Mouse (Mus musculus) macrophage (primary cell): ENCODE measurements around the gene Slc22a18. TPM values are rescaled to one million over a fixed set of nuclear protein-coding genes. Genes with fewer than 3 reads are reported as not detected.

Experiments used
- H3K27ac ChIP-seq: fragments of 350-480 bp; formaldehyde crosslinking; 2 replicates; pipeline ENCODE4 v1.9.0; 2021
- H3K36me3 ChIP-seq: fragments of 350-480 bp; formaldehyde crosslinking; 2 replicates; pipeline ENCODE4 v1.9.0; 2021; ENCODE audit errors: inconsistent target
- H3K4me3 ChIP-seq: fragments of 350-480 bp; formaldehyde crosslinking; 2 replicates; pipeline ENCODE4 v1.9.0; 2021; ENCODE audit errors: inconsistent target
- H3K79me2 ChIP-seq: fragments of 350-480 bp; formaldehyde crosslinking; 2 replicates; pipeline ENCODE4 v1.9.0; 2021; ENCODE audit errors: inconsistent target
- WGBS: methylation state at CpG from one replicate; pipeline ENCODE4 v1.1.7; 2026; ENCODE audit warnings: inconsistent platforms; ENCODE audit not compliant: missing documents; 5-methylcytosine and 5-hydroxymethylcytosine counted together
- polyA plus RNA-seq: library from polyadenylated mRNA; stranded (reverse); fragments of 250-400 nt; gene quantifications from 3 replicates; pipeline ENCODE4 v1.2.4, GENCODE M21; 2018; ENCODE audit warnings: inconsistent platforms

The Slc22a18 gene
- polyA plus RNA-seq, 1 experiment from 2014 or later: 2.0 TPM

DNA sequence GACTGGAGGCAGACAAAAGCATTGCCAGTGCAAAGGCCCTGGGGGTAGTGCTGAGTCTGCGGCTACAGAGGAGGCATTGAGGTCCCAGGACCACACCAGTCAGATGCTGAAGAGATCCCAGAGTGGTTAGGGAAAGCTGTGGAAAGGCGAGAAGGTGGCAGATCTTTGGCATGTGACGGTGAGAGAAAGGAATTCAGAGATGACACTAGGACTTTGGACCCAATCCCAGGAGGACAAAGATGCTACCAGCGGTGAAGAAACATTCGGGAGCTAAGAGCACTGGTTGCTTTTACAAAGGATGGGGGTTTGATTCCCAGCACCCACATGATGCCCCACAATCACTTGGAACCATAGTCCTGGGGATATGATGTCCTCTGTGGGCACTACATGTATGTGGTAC is 4.3 kb downstream of the Slc22a18 start:
- WGBS: 94% methylated on average over 5 of the region's 5 CpGs
- no peak overlapping the region for H3K27ac ChIP-seq
- no peaks in the 10 kb centered on the region for H3K79me2 ChIP-seq
- no peaks in the 10 kb centered on the region for H3K36me3 ChIP-seq
- H3K4me3 ChIP-seq: no peak overlapping the region

DNA sequence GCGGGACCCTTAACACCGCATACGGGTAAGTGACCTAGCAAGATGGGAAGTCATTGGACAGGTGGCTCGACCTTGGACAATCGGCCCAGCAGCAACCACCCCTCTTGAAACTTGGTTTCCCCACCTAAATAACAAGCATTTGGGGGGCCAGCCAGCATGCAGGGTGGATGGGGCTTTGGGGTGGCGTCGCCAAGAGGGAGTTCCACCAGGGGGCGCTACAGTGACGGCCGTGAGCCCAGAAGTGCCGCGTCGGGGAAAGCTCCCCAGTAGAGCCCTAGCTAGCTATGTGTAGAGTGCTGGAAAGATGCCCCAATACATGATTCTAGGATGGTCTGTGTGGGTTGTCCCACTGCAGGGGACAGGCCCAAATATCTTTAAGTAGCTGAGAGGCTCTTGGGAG is 7.0 kb downstream of the Slc22a18 start:
- Histone ChIP-seq H3K27ac (no peak overlapping the region), H3K36me3 (no peaks in the 10 kb centered on the region), H3K79me2 (no peaks in the 10 kb centered on the region), H3K4me3 (no peak overlapping the region)
- 66% methylated on average over 6 of the region's 13 CpGs for WGBS

DNA sequence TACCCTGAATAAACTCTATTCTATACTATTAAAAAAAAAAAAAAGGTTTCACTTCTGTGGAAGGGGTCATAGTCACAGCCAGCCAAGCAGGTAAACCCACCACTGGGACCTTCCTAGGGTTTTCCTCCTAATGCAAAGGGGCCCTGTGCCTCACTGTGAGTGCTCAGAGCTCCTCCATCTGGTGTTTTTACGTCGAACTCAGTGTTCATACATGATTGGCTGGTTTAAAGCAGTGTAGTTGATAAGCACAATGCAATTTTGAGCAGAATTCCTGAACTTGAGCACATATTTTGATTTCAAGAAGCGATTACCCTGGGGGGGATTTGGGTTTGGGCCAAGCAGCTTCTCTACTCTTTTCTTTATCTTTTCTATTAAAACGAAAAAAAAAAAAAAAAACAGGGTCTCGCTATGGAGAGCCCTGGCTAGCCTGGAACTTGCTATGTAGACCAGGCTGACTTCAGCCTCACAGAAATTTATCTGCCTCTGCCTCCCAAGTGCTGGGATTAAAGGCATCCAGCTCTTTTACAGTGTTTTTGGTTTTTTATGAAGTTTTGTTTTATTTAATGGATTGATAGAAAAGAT is 8.4 kb downstream of the Slc22a18 start:
- Histone ChIP-seq H3K4me3 (no peak overlapping the region), H3K27ac (no peak overlapping the region), H3K79me2 (no peaks in the 10 kb centered on the region), H3K36me3 (no peaks in the 10 kb centered on the region)
- 82% methylated on average over 5 of the region's 5 CpGs for WGBS

DNA sequence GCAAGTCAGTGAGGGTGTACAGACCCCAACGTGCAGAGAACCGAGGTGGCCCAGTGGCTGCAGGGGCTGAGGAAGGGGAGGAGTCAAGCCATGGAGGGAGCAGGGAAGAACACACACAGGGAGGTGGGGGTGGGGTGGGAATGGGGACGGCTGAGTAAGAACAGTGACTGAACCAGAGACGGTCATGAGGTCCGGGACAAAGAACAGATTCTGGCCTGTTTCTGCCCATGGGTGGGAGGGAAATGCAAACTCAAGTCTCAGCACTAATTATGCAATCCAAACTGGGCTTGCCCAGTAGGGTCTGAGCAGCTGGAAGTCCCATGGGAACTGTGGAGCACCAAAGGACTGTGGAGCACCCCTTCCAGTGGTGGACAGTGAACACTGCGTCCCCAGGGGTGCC is 9.0 kb downstream of the Slc22a18 start:
- Histone ChIP-seq H3K36me3 (no peaks in the 10 kb centered on the region), H3K27ac (no peak overlapping the region), H3K79me2 (no peaks in the 10 kb centered on the region), H3K4me3 (no peak overlapping the region)
- WGBS: 75% methylated on average over 6 of the region's 6 CpGs

DNA sequence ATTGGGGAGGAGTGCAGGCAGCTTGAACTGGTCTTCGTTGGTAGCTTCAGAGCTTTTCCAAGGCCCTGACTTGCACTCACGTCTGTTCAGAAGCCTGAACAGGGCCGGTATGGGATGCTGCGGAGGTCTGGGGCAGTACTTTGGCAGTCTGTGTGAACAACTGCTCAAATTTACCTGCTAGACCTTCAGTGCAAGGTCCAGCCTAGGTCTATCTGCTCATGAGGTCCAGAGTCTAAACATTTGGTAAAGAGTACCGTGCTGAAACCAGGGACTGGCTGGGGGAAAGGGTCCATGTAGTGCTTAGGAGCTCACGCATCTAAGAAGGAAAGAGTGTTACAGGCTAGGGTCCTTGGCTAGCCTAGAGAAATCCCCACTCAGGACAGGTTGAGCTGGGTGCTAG is 16.2 kb downstream of the Slc22a18 start:
- H3K4me3 ChIP-seq: no peak overlapping the region
- H3K36me3 ChIP-seq: no peaks in the 10 kb centered on the region
- no peaks in the 10 kb centered on the region for H3K79me2 ChIP-seq
- WGBS: 96% methylated on average over 6 of the region's 6 CpGs
- H3K27ac ChIP-seq: no peak overlapping the region

DNA sequence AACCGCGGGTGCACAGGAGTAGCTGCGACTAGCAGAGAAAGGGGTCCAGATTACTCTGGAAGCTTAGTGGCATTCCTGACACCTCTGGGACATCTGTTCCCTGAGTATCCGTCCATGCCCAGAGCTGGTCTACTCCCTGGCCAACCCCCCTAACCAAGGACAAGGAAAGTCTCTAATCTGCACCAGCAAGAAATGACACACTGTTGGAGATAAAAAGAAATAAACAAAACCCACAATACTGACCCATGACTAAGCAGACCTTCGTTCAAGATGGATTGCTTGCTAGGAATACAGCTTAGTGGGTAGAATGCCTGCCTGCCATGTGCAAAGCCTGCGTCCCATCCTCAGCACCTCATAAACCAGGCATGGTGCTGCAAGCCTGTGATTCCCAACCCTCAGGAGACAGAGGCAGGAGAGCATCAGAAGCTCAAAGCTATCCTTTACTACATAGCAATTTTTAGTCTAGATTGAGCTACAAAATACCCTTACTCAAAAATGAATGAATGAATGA is 20.1 kb downstream of the Slc22a18 start:
- no peaks in the 10 kb centered on the region for H3K36me3 ChIP-seq
- H3K79me2 ChIP-seq: no peaks in the 10 kb centered on the region
- no peak overlapping the region for H3K27ac ChIP-seq
- 89% methylated on average over 6 of the region's 6 CpGs for WGBS
- H3K4me3 ChIP-seq: no peak overlapping the region

DNA sequence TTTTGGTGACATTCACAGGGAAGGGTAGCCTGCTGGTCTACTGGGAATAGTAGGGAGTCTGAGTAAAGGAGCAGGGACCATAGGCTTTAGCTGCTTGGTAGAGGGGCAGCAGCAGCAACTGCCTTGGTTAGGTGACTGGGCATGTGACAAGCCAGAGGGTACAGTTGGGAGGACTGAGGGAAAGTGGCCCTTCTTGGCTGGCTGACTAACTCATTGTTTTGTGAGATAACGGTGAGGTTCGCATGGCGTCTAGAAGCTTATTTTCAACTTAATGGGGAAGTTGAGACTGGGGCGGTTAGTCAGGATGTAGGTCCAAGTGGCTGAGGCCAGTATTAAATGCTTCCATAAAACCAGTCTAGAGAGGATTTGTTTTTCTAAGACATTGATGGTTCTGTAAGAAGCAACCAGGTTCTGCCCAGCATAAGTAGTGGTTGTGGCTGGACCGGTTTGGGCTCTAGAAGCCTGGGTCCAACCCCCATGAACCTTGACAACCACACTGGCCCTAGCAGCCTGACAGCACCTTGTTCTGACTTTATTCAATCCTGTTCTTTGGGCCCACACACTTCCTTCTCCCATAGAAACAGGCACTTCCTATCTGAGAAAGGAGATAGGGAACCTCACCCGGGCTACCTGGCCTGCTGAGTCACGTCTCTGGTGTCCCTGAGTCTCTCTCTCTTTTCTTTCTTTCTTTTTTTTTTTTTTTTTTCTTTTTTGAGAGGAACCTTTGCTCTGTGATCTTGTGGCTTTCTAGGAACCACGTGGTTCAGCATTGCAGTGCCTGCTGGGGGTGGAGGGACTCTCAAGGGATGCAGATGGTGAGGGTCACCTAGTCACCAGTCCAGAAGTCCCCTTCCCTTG is 21.8 kb downstream of the Slc22a18 start:
- Histone ChIP-seq H3K36me3 (no peaks in the 10 kb centered on the region), H3K79me2 (no peaks in the 10 kb centered on the region), H3K4me3 (no peak overlapping the region), H3K27ac (no peak overlapping the region)
- 3% methylated on average over 8 of the region's 8 CpGs for WGBS

DNA sequence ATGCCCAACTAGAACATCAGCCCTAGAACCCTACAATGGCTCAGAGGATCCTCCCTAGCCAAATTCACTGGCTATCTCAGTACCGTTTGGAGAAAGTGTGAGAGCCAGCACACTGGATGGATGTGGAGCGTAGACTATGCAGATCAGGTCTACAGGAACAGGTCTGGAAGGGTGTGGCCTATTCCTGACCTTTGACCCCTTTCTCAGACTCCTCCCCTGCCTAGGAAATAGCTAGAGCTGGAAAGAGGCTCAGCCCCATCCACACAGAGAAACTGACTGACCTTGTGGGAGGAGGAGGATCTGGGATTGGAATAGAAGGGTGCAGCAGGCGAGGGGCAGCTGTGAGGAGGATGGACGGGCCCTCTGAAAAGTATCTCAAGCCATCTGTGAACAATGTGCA is 25.0 kb downstream of the Slc22a18 start:
- 94% methylated on average over 4 of the region's 4 CpGs for WGBS
- H3K36me3 ChIP-seq: no peaks in the 10 kb centered on the region
- no peaks in the 10 kb centered on the region for H3K79me2 ChIP-seq
- no peak overlapping the region for H3K4me3 ChIP-seq
- no peak overlapping the region for H3K27ac ChIP-seq

DNA sequence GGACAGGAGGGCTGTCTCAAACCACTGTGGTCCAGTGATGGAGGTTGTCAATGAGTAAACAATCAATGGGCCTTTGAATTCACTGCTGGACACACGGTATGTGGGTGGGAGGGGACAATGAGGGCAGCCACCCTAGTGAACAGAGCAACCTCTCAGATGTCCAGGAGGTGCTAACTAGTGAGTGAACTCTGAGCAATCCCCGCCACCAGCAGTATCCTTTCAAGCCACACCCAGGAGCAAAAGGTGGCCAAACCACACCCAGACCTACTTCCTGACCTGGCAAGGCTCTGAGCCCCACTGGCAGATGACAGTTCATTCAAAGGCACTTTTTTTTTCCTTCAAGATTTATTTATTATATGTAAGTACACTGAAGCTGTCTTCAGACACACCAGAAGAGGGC is 27.4 kb downstream of the Slc22a18 start:
- Histone ChIP-seq H3K79me2 (no peaks in the 10 kb centered on the region), H3K27ac (no peak overlapping the region), H3K4me3 (no peak overlapping the region), H3K36me3 (no peaks in the 10 kb centered on the region)
- 64% methylated on average over 2 of the region's 2 CpGs for WGBS

DNA sequence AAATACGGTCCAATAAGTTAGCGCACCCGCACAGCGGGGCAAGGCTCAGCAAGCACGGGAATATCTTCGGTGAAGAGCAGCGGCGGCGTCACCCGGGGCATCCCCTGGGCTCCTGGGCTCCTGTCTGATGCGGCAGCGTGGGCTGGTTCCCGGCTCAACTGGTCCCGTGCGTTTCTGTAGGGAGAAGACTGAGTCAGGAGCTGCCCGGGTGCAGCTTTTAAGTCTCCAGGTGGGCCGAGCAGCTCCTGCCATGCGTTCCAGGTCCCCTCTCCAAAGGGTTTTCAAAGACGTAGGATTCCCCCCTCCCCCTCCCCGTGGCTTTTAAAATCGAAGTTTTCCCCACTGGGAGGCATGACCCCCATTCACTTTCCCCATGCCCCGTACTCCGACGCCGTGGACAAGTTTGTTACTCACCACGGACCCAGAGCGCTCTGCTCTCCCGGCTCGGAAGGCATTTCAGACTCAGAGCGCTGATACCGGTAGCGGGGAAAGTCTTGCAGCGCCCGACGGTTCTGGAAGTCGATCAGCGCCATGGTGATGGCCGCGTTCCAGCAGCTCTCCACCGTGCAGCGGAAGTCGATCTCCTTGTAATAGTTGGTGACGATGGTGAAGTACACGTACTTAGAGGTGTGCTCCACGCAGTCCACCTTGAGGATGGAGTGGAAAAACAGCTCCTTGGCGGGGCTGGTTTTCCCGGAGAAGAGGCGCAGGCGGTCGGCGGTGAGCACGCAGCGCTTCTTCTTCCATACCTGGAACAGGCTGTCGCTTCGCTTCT is 28.3 kb downstream of the Slc22a18 start:
- 5% methylated on average over 55 of the region's 55 CpGs for WGBS
- no peaks in the 10 kb centered on the region for H3K79me2 ChIP-seq
- no peak overlapping the region for H3K27ac ChIP-seq
- H3K4me3 ChIP-seq: no peak overlapping the region
- no peaks in the 10 kb centered on the region for H3K36me3 ChIP-seq

DNA sequence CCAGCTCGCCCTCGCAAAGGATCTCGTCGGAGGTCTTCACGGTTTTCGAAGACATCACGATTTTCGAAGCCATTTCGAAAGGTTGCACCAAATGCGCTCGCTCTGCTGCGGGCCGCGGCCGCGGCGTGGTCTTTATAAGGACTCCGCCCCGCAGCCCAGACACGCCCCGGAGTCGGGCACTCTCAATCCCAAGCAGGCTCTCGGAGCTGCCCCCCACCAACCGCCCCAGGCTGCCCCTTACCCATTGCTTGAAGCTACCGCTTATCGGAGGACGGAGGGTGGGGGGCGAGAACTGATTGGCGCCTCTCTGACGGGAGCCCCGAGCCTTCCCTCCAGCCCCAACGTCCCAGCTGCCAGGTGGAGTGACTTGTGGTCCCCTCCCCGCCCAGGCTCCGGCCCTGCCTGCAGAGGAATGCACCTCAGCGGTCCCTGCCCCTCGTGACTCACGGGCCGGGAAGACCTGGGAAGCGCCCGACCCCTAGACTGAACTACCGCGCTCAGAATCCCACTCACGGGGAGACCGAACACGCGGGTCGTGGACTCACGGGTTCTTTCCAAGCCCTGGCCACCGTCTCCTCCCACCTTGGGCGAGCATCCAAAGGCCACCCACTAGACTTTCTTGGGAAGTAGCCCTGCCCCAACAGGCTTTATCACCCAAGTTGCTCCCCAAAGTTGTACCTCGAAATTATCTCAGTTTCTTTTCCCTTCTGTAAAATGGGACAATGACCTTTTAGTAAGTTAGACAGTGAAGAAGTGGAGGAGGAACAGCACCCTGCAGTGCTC is 29.1 kb downstream of the Slc22a18 start, which contains the start of gene Phlda2:
TSS of gene Phlda2 (minus strand) at position 733 of the 783 bp plus-strand sequence.
- Histone ChIP-seq H3K79me2 (no peaks in the 10 kb centered on the region), H3K36me3 (no peaks in the 10 kb centered on the region), H3K27ac (no peak within 1 kb of the TSS), H3K4me3 (no peak within 1 kb of the TSS)
- 2% methylated on average over 51 of the region's 51 CpGs for WGBS

DNA sequence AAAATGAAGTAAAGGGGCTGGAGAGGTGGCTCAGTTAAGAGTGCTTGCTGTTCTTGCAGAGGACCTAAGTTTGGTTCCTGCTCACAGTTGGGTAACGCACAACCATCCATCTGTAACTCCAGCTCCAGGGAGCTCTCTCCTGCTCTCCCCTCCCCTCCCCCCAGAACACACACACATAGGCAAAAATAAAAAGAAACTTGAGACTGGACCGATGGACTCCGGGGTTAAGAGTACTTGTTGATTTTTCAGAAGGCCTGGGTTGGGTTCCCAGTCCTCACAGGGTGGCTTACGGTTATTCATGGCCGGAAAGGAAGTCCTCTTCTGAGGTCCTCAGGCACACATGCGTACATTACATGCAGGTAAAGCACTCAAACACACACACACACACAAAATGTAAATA is 30.4 kb downstream of the Slc22a18 start:
- Histone ChIP-seq H3K27ac (no peak overlapping the region), H3K4me3 (no peak overlapping the region), H3K79me2 (no peaks in the 10 kb centered on the region), H3K36me3 (no peaks in the 10 kb centered on the region)
- WGBS: 92% methylated on average over 6 of the region's 6 CpGs

DNA sequence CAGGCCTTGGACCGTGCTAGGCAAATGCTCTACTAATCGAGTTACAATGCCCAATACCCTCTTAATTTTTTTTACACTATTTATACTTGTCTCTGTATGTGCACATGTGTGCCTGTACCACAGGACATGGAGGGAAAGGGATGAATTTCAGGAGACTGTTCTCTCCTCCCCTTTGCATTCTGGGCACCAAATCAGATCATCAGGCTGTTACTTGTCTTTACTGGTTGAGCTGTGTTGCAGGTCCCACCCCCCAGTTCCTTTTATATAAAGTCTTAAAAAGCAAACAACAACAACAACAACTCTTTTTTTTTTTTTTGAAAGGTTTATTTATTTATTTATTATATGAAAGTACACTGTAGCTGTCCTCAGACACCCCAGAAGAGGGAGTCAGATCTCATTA is 31.9 kb downstream of the Slc22a18 start:
- H3K79me2 ChIP-seq: no peaks in the 10 kb centered on the region
- H3K36me3 ChIP-seq: no peaks in the 10 kb centered on the region
- no peak overlapping the region for H3K4me3 ChIP-seq
- no peak overlapping the region for H3K27ac ChIP-seq
- 76% methylated on average over 2 of the region's 2 CpGs for WGBS

DNA sequence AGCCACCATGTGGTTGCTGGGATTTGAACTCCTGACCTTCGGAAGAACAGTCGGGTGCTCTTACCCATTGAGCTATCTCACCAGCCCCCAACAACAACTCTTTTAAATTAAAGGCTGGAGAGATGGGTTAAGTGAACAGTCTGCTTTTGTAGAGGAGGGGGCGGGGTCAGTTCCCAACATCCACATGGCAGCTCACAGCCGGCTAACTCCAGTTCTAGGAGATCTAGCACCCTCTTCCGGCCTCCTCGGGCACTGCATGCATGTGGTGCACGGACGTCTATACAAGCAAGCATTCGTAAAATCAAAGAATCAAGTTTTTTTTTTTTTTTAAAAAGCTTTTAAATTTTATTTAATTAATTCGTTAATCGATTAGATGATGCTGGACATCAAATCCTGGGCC is 32.3 kb downstream of the Slc22a18 start:
- Histone ChIP-seq H3K79me2 (no peaks in the 10 kb centered on the region), H3K36me3 (no peaks in the 10 kb centered on the region), H3K4me3 (no peak overlapping the region), H3K27ac (no peak overlapping the region)
- 25% methylated on average over 10 of the region's 11 CpGs for WGBS
